Mouse (Mus musculus) megakaryocyte, embryonic 14.5 days (primary cell): ENCODE data around the gene Rgp1.

ENCODE experiments used
- FLI1 ChIP-seq: IDR thresholded peaks from 2 replicates; pipeline ENCODE4 v1.6.1; 2012; ENCODE audit warnings: low read length, inconsistent platforms, mixed read lengths
- GATA1 ChIP-seq: IDR thresholded peaks from 3 replicates; pipeline ENCODE4 v1.6.1; 2012; ENCODE audit warnings: mixed read lengths, low read length, inconsistent platforms, borderline replicate concordance

DNA sequence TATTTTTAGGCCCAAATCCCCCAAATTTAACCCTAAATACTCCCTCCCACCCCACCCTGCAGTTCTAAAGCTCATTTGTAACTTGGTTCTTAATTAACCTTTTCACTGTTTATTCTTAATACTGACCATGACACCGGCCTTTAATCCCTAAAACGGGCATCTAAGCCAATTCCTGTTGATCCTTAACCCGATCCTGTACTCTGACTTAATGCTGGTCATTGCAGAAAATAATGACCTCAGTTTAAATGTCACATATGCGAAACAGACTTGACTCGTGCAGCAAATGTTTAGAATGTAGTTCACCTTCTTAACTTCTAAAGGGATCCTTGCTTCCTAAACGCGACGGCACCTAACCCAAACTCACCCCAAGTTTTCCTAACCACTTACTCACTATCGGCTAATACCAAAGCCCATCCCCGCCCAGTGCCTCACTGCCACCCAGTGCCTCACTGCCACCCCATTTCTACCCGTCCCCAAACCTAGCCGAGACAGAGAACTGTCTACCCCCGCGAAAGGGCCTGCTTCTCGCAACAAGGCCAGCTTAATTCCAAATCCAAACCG is 17.0 kb upstream of the Rgp1 start:
- no peak for TF ChIP-seq GATA1
- no peak for TF ChIP-seq FLI1
